Mouse (Mus musculus) kidney, embryonic 14.5 days (tissue): ENCODE results near the gene Cald1. TPM values are rescaled to one million over a fixed set of nuclear protein-coding genes. Genes with fewer than 3 reads are reported as not detected.

Source experiments
- ATAC-seq: fragments of 200-750 bp; cut with Nextera tagmentation; 2 replicates; pipeline ENCODE4 v1.8.0; 2017; ENCODE audit warnings: moderate number of reproducible peaks, mild to moderate bottlenecking, moderate TSS enrichment, moderate library complexity; ENCODE audit not compliant: low FRiP score, low TSS enrichment
- H3K27ac ChIP-seq: fragments of 300-500 bp; sonication (generic); 2 replicates; pipeline ENCODE4 v1.5.1; 2014; ENCODE audit warnings: low read depth, mild to moderate bottlenecking, low read length, moderate library complexity, mixed read lengths
- H3K27me3 ChIP-seq: fragments of 300-500 bp; sonication (generic); 2 replicates; pipeline ENCODE4 v1.6.1; 2014; ENCODE audit warnings: mild to moderate bottlenecking, low read length; ENCODE audit not compliant: control insufficient read depth, insufficient read depth
- H3K36me3 ChIP-seq: fragments of 300-500 bp; sonication (generic); 2 replicates; pipeline ENCODE4 v1.6.1; 2014; ENCODE audit warnings: low read length, mixed read lengths; ENCODE audit not compliant: control insufficient read depth, insufficient read depth
- H3K4me1 ChIP-seq: fragments of 300-500 bp; sonication (generic); 2 replicates; pipeline ENCODE4 v1.6.1; 2014; ENCODE audit warnings: low read length, mixed read lengths; ENCODE audit not compliant: control insufficient read depth, insufficient read depth
- H3K4me2 ChIP-seq: fragments of 300-500 bp; sonication (generic); replicated peaks from 2 replicates; pipeline ENCODE4 v1.6.1; 2014; ENCODE audit warnings: low read depth, mild to moderate bottlenecking, low read length
- H3K4me3 ChIP-seq: fragments of 300-500 bp; sonication (generic); 2 replicates; pipeline ENCODE4 v1.5.1; 2014; ENCODE audit warnings: mild to moderate bottlenecking, low read length
- H3K9ac ChIP-seq: fragments of 300-500 bp; sonication (generic); 2 replicates; pipeline ENCODE4 v1.6.1; 2014; ENCODE audit warnings: low read depth, mild to moderate bottlenecking, low read length, moderate library complexity
- H3K9me3 ChIP-seq: fragments of 300-500 bp; sonication (generic); 2 replicates; pipeline ENCODE4 v1.6.1; 2016; ENCODE audit warnings: low read length; ENCODE audit not compliant: control insufficient read depth
- WGBS: fragments of 180-500 bp; shearing (Covaris S2); extraction: QIAGEN DNeasy Blood & Tissue Kit; methylation state at CpG from one replicate; pipeline ENCODE4 v1.1.7; 2014; 5-methylcytosine and 5-hydroxymethylcytosine counted together
- polyA plus RNA-seq: library from polyadenylated mRNA; unstranded; fragments of >200 nt; fragmentation: Nextera tagmentation; extraction: Ambion mirVana; gene quantifications from 2 replicates; pipeline ENCODE4 v1.2.1, GENCODE M21; 2014

The Cald1 gene
- polyA plus RNA-seq, 1 experiment from 2014 or later: 193 TPM

DNA sequence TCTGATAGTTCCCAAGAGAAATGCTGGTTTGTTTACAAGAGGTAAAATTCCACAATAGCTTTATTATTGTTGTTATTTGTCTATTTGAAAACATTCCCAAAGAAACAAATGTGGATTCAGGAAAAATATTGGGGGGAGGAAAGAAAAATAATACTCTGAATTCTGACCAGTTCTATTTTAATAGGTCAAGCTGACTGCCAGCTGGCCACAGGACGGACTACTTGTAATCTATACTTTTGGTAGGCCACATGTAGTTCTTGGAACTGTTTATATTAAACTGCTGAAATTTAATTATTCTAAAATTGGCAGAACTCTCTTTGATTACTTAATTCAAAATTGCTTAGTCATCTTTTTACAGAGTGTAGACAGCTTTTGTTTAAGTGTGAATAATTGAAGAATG lies 73.1 kb downstream of the Cald1 start:
- peaks cover 8% of the 10 kb centered on the region; the same call in 1 of the 2 replicates for H3K4me1 ChIP-seq
- no peak overlapping the region for H3K27ac ChIP-seq
- no peaks in the 10 kb centered on the region for H3K27me3 ChIP-seq
- ATAC-seq: no peak
- H3K4me2 ChIP-seq: no peak overlapping the region
- no peak overlapping the region for H3K4me3 ChIP-seq
- no peaks in the 10 kb centered on the region for H3K36me3 ChIP-seq
- WGBS: 76% methylated on average over 1 of the region's 1 CpGs
- H3K9ac ChIP-seq: no peak overlapping the region
- no peaks in the 10 kb centered on the region for H3K9me3 ChIP-seq

DNA sequence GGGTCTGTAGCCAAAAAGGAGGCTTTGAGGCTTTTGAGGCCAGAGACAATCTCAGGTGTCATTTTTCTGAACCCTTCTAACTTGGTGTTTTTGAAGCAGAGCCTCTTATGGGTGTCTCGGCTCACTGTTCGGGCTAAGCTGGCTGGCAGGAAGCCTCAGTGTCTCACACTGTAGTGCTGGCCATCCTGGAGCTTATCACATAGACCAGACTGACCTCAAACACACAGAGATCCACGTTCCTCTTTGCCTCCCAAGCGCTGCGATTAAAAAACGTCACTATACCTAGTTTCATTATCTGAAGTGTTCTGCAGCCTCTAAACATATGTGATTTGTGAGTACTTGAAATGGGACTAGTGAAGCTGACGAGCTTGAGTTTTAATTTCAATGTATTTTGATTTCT lies 76.1 kb downstream of the Cald1 start:
- no peak for ATAC-seq
- Histone ChIP-seq H3K4me3 (no peak overlapping the region), H3K9ac (no peak overlapping the region), H3K36me3 (no peaks in the 10 kb centered on the region), H3K27me3 (no peaks in the 10 kb centered on the region), H3K27ac (no peak overlapping the region), H3K4me1 (peaks cover 5% of the 10 kb centered on the region; the same call in 1 of the 2 replicates), H3K4me2 (no peak overlapping the region), H3K9me3 (no peaks in the 10 kb centered on the region)
- 87% methylated on average over 7 of the region's 7 CpGs for WGBS

DNA sequence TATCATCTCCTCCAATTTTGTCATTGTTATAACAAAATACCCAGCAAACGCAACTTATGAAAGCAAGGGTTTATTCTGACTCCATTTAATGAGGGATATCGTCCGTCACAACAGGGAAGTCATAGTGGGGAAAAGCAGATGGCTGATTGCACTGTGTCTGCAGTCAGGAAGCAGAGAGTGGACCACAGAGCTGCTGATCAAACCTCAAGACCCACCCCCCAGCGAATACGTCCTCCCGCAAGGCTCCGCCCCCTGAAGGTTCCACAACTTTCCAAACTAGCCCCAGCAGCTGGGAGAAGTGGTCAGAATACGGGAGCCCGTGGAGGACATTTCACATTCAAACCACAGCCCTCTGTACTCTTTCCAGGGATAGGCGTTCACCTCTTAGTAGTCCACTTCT lies 76.6 kb downstream of the Cald1 start:
- Histone ChIP-seq H3K9ac (no peak overlapping the region), H3K4me1 (no peaks in the 10 kb centered on the region; the same call in 1 of the 2 replicates), H3K9me3 (no peaks in the 10 kb centered on the region), H3K27me3 (no peaks in the 10 kb centered on the region), H3K27ac (no peak overlapping the region), H3K36me3 (no peaks in the 10 kb centered on the region), H3K4me2 (no peak overlapping the region), H3K4me3 (no peak overlapping the region)
- ATAC-seq: no peak
- WGBS: 76% methylated on average over 10 of the region's 10 CpGs

- Histone ChIP-seq H3K4me2 (no peak overlapping the region), H3K9ac (no peak overlapping the region), H3K4me3 (no peak overlapping the region), H3K27me3 (no peaks in the 10 kb centered on the region), H3K27ac (no peak overlapping the region; the same call in 1 of the 2 replicates), H3K36me3 (no peaks in the 10 kb centered on the region), H3K4me1 (peaks cover 10% of the 10 kb centered on the region; the same call in 1 of the 2 replicates), H3K9me3 (no peaks in the 10 kb centered on the region)
- WGBS: 65% methylated on average over 8 of the region's 8 CpGs
- no peak for ATAC-seq
Observed at GRCm38 (mm10) chr6:34682126-34682525, 83.8 kb downstream of the Cald1 start.

- Histone ChIP-seq H3K9ac (no peak overlapping the region), H3K4me1 (peaks cover 10% of the 10 kb centered on the region; the same call in 1 of the 2 replicates), H3K27ac (peak overlapping the region; percentile 31; the same call in 1 of the 2 replicates), H3K27me3 (no peaks in the 10 kb centered on the region), H3K9me3 (no peaks in the 10 kb centered on the region), H3K4me2 (no peak overlapping the region; the same call in 1 of the 2 replicates), H3K36me3 (no peaks in the 10 kb centered on the region; the same call in 1 of the 2 replicates), H3K4me3 (no peak overlapping the region; the same call in 1 of the 2 replicates)
- ATAC-seq: peak; percentile 60; the same call in 1 of the 2 replicates
- WGBS: 10% methylated on average over 8 of the region's 8 CpGs
Observed at GRCm38 (mm10) chr6:34684886-34685285, 86.6 kb downstream of the Cald1 start.

DNA sequence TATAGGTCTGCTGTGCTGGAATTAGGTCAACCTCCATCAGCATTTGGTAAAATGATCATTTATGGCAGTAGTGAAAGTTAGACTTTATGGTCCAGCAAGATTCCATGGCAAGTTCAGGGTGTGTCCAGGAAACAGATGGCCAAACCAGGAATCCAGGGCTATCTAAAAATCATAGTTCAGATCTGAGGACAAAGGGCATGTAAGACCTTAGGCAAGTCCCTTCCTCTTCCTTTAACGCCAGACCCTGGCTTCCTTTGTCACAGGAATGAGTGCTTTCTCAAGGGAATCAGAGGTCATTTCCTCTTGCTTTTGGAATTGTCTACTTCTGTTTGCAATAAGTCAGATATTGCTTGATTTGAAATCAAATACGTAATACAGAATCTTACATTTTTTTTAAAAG lies 90.7 kb downstream of the Cald1 start:
- no peaks in the 10 kb centered on the region for H3K27me3 ChIP-seq
- H3K9me3 ChIP-seq: no peaks in the 10 kb centered on the region
- H3K4me2 ChIP-seq: no peak overlapping the region
- H3K27ac ChIP-seq: no peak overlapping the region
- no peak overlapping the region for H3K4me3 ChIP-seq
- whole genome bisulfite sequencing: 60% methylated on average over 2 of the region's 2 CpGs
- no peak overlapping the region for H3K9ac ChIP-seq
- H3K36me3 ChIP-seq: no peaks in the 10 kb centered on the region; the same call in 1 of the 2 replicates
- ATAC-seq: no peak
- H3K4me1 ChIP-seq: 0 out of 2 replicates have a peak, but pooled peaks cover 14% of the 10 kb centered on the region

DNA sequence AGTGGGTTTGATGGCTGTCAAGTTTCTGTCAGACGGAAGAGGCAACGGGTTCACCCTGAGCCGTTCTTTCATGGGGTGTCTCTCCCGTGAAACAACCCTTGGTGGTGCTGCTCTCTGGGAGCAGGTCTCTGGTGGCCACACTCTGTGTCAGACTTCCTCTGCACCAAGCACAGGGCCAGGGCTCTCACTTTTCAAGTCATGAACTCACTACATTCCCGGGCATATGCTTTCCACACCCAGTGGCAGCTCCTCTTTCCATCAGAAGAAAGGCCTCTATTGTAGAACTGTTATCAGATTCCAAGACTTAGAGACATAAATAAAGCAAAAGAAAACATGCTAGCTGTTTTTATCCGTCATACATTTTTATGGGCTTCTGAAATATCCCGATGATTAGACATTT lies 93.1 kb downstream of the Cald1 start:
- no peaks in the 10 kb centered on the region; the same call in 1 of the 2 replicates for H3K36me3 ChIP-seq
- H3K9me3 ChIP-seq: no peaks in the 10 kb centered on the region
- peak; percentile 73; the same call in 1 of the 2 replicates for ATAC-seq
- 43% methylated on average over 7 of the region's 7 CpGs for WGBS
- H3K4me3 ChIP-seq: no peak overlapping the region
- no peak overlapping the region for H3K9ac ChIP-seq
- 0 out of 2 replicates have a peak, but pooled peaks cover 8% of the 10 kb centered on the region for H3K4me1 ChIP-seq
- H3K27ac ChIP-seq: peak overlapping the region; percentile 33; the same call in 1 of the 2 replicates
- H3K4me2 ChIP-seq: no peak overlapping the region
- H3K27me3 ChIP-seq: no peaks in the 10 kb centered on the region

DNA sequence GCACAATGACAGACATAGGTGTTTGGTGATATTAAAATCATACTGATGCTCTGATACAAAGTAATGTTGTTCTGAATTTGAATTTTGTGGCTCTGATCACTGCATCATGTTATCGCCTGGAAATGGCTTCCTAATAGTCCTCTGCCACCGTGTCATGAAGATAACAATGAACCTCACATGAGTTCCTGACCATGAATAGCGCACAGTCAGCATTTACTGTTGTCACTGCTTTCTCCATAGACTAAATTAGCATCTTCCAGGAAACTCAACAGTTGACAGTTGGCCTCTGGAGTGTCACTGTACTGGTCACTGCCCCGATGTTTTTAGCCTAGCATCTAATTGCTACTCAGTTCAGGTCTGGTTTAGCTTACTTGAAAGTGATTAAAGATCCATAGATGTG lies 95.8 kb downstream of the Cald1 start:
- Histone ChIP-seq H3K36me3 (no peaks in the 10 kb centered on the region), H3K9ac (no peak overlapping the region), H3K4me1 (0 out of 2 replicates have a peak, but pooled peaks cover 8% of the 10 kb centered on the region), H3K9me3 (no peaks in the 10 kb centered on the region), H3K4me2 (no peak overlapping the region), H3K27ac (no peak overlapping the region), H3K27me3 (no peaks in the 10 kb centered on the region), H3K4me3 (no peak overlapping the region)
- ATAC-seq: no peak
- WGBS: 85% methylated on average over 4 of the region's 4 CpGs

GRCm38 (mm10) chr6:34703421-34704120 lies 105.3 kb downstream of the Cald1 start:
- H3K36me3 ChIP-seq: no peaks in the 10 kb centered on the region
- 82% methylated on average over 1 of the region's 1 CpGs for WGBS

More at GRCm38 (mm10) chr6:34703421-34704120, 105.3 kb downstream of the Cald1 start:
- ATAC-seq: no peak
- Histone ChIP-seq H3K4me2 (no peak overlapping the region), H3K27me3 (no peaks in the 10 kb centered on the region), H3K9me3 (peaks cover 11% of the 10 kb centered on the region; the same call in 1 of the 2 replicates), H3K27ac (no peak overlapping the region), H3K4me3 (no peak overlapping the region), H3K9ac (no peak overlapping the region), H3K4me1 (peaks cover 2% of the 10 kb centered on the region; the same call in 1 of the 2 replicates)
